Mouse (Mus musculus) spleen, adult 2 months (tissue): ENCODE data around the gene Pkd1l3. TPM values are rescaled to one million over a fixed set of nuclear protein-coding genes. Genes with fewer than 3 reads are reported as not detected.

ENCODE experiments used
- DNase-seq, 2 experiments: peaks; one replicate each; pipeline versions ENCODE4 v3.0.0 to v3.0.0-alpha.2; 2012 to 2021; ENCODE audit warnings: low spot score in 2 of 2, low read depth in 1 of 2
- H3K27ac ChIP-seq: fragments of 200-500 bp; 2 replicates; pipeline ENCODE4 v1.5.1; 2012; ENCODE audit warnings: low read length, inconsistent platforms; ENCODE audit not compliant: insufficient read depth
- H3K27me3 ChIP-seq: fragments of 200-500 bp; 2 replicates; pipeline ENCODE4 v1.6.1; 2012; ENCODE audit warnings: mild to moderate bottlenecking, moderate library complexity, low read length, inconsistent platforms; ENCODE audit not compliant: control insufficient read depth, insufficient read depth
- H3K36me3 ChIP-seq: fragments of 200-500 bp; 2 replicates; pipeline ENCODE4 v1.6.1; 2012; ENCODE audit warnings: mild to moderate bottlenecking, low read length, inconsistent platforms; ENCODE audit not compliant: control insufficient read depth, insufficient read depth
- H3K4me1 ChIP-seq: fragments of 200-500 bp; 2 replicates; pipeline ENCODE4 v1.6.1; 2011; ENCODE audit warnings: inconsistent platforms; ENCODE audit not compliant: control insufficient read depth, insufficient read depth, insufficient read length
- H3K4me3 ChIP-seq: fragments of 200-500 bp; 2 replicates; pipeline ENCODE4 v1.5.1; 2011; ENCODE audit warnings: mild to moderate bottlenecking, inconsistent platforms; ENCODE audit not compliant: insufficient read depth, insufficient read length; ENCODE audit errors: extremely low read depth
- CTCF ChIP-seq: fragments of 200-500 bp; IDR thresholded peaks from 2 replicates; pipeline ENCODE4 v1.5.1; 2011; ENCODE audit warnings: mild to moderate bottlenecking, inconsistent platforms; ENCODE audit not compliant: insufficient read depth, insufficient read length, insufficient replicate concordance; ENCODE audit errors: extremely low read depth
- POLR2A ChIP-seq: fragments of 200-500 bp; IDR thresholded peaks from 2 replicates; pipeline ENCODE4 v1.6.1; 2011; ENCODE audit warnings: low read depth, low read length, inconsistent platforms
- WGBS: fragments of 180-500 bp; shearing (Covaris S2); methylation state at CpG from one replicate; pipeline ENCODE4 v1.1.7; 2018; 5-methylcytosine and 5-hydroxymethylcytosine counted together
- polyA plus RNA-seq: library from polyadenylated mRNA; depleted of rRNA; stranded (reverse); fragments of >200 nt; gene quantifications from 2 replicates; pipeline ENCODE4 v1.2.3, GENCODE M21; 2012; rRNA removed

The Pkd1l3 gene
- 0.72 and 0.91 TPM in 2 replicates for polyA plus RNA-seq

GRCm38 (mm10) chr8:109614243-109615210 lies at the start of gene Pkd1l3:
Gene Pkd1l3, plus strand, starts transcription at chr8:109614517.
- peak within 1 kb of the TSS; percentile 63 for H3K4me3 ChIP-seq
- DNase-seq, result no peak

GRCm38 (mm10) chr8:109564766-109565165 lies 49.6 kb upstream of the Pkd1l3 start:
- DNase-seq, result no peak
- peak overlapping the region; percentile 93; the same call in 1 of the 2 replicates for H3K27ac ChIP-seq
- H3K36me3 ChIP-seq, result peaks cover 33% of the 10 kb centered on the region
- peak overlapping the region; percentile 91 for H3K4me3 ChIP-seq
- 4% methylated on average over 10 of the region's 10 CpGs for WGBS
- H3K27me3 ChIP-seq, result no peaks in the 10 kb centered on the region
- TF ChIP-seq CTCF (no peak), POLR2A (no peak)
- H3K4me1 ChIP-seq, result no peaks in the 10 kb centered on the region; the same call in 1 of the 2 replicates

More at GRCm38 (mm10) chr8:109614243-109615210, at the start of gene Pkd1l3:
- no peaks in the 10 kb centered on the region for H3K27me3 ChIP-seq
- 23% methylated on average over 27 of the region's 27 CpGs for WGBS
- no peaks in the 10 kb centered on the region for H3K4me1 ChIP-seq
- TF ChIP-seq POLR2A (no peak), CTCF (no peak)
- no peaks in the 10 kb centered on the region for H3K36me3 ChIP-seq
- H3K27ac ChIP-seq, result no peak within 1 kb of the TSS

GRCm38 (mm10) chr8:109565498-109566333 lies 48.6 kb upstream of the Pkd1l3 start, which contains the start of the genes Dhx38 and Txnl4b:
Gene Dhx38, minus strand, starts transcription at chr8:109565861.
Gene Txnl4b, plus strand, starts transcription at chr8:109565892.
- peaks cover 23% of the 10 kb centered on the region for H3K36me3 ChIP-seq
- no peaks in the 10 kb centered on the region for H3K27me3 ChIP-seq
- TF ChIP-seq POLR2A (no peak; the same call in 1 of the 2 replicates), CTCF (no peak)
- H3K4me1 ChIP-seq, result no peaks in the 10 kb centered on the region; the same call in 1 of the 2 replicates
- WGBS, result under 1% methylated on average over 52 of the region's 52 CpGs
- peak; percentile 97 to 100 for DNase-seq
- H3K4me3 ChIP-seq, result peak within 1 kb of the TSS; percentile 91
- peak within 1 kb of the TSS; percentile 93 for H3K27ac ChIP-seq

- H3K4me1 ChIP-seq, result no peaks in the 10 kb centered on the region
- H3K4me3 ChIP-seq, result no peak overlapping the region
- TF ChIP-seq POLR2A (no peak), CTCF (no peak)
- no peaks in the 10 kb centered on the region for H3K27me3 ChIP-seq
- WGBS, result 93% methylated on average over 12 of the region's 12 CpGs
- H3K27ac ChIP-seq, result no peak overlapping the region
- peaks cover 13% of the 10 kb centered on the region; the same call in 1 of the 2 replicates for H3K36me3 ChIP-seq
- no peak for DNase-seq
Observed at GRCm38 (mm10) chr8:109571139-109571538, 43.2 kb upstream of the Pkd1l3 start.

- no peak for TF ChIP-seq CTCF
- no peak for TF ChIP-seq POLR2A
- no peak overlapping the region for H3K4me3 ChIP-seq
- DNase-seq, result no peak
- H3K27me3 ChIP-seq, result no peaks in the 10 kb centered on the region
- 77% methylated on average over 4 of the region's 4 CpGs for WGBS
- peaks cover 4% of the 10 kb centered on the region; the same call in 1 of the 2 replicates for H3K36me3 ChIP-seq
- H3K27ac ChIP-seq, result no peak overlapping the region
- H3K4me1 ChIP-seq, result no peaks in the 10 kb centered on the region
Observed at GRCm38 (mm10) chr8:109576311-109576710, 38.0 kb upstream of the Pkd1l3 start.

GRCm38 (mm10) chr8:109578900-109579301 lies 35.4 kb upstream of the Pkd1l3 start, which contains the start of gene Hp:
Gene Hp, minus strand, starts transcription at chr8:109579172.
- no peaks in the 10 kb centered on the region for H3K36me3 ChIP-seq
- no peak within 1 kb of the TSS for H3K27ac ChIP-seq
- no peak within 1 kb of the TSS for H3K4me3 ChIP-seq
- H3K27me3 ChIP-seq, result no peaks in the 10 kb centered on the region
- WGBS, result 57% methylated on average over 8 of the region's 8 CpGs
- DNase-seq, result no peak
- H3K4me1 ChIP-seq, result no peaks in the 10 kb centered on the region
- TF ChIP-seq CTCF (no peak), POLR2A (no peak)
